Mouse (Mus musculus) retina, adult 2 months (tissue): ENCODE results near the gene Adra1d.

Experiments
- DNase-seq: peaks from one replicate; pipeline ENCODE4 v3.0.0-alpha.2; 2012; ENCODE audit warnings: low read depth, low spot score

Adra1d gene

DNA sequence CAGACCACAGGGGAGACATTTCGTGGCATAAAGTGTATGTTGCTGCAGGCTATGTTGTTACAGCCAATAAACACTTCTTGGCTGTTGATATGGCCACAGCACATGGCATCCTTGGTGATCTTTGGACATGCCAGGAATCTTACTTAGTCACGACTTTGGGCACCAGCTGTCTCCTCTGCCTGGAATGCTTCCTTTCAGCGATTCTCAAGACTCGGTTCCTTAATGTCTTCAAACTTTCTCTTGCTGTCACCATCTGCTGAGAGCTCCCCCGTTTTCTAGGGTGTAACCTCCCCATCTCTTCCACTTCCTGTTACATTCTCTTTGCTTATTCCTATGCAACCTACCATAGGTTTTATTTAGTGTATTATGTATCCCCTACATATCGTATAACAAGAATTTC is 22.3 kb downstream of the Adra1d start:
- DNase-seq, result no peak

DNA sequence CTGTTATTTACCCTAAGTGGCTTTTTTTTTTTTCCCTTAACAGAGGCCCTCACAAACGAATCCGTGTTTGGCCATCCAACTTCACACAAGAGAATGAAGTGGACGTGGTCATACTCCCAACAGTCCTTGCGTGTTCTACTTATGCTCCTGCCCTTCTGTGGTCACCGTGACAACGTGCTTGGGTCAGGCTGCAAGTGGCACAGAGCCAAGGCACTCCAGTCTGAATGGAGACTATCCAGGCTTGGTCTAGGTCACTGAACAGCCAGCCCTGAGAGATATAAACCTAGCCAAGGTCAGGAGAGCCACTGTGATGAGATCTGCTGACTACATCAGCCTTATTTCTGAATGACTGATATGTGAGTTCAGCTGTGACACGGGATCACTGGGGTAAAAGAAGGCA is 23.7 kb downstream of the Adra1d start:
- DNase-seq, result no peak

DNA sequence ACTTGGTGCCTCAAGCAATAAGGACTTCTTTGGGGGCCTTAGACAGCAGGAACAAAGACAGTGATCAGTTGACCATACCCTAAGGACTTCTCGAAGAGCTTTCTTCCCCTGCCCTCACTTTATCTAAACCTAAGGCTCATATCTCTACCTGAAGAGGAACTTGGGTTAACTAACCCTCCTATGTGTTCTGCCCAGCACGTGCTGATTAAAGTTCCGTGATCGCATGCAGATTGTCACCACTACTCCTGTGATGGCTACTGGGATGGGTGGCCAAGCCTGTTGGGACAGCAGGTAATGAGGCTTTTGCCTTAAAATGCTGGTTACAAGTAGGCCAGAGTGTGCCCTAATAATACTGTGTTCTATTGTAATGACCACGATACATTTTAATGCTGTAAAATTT is 26.9 kb downstream of the Adra1d start:
- no peak for DNase-seq

DNA sequence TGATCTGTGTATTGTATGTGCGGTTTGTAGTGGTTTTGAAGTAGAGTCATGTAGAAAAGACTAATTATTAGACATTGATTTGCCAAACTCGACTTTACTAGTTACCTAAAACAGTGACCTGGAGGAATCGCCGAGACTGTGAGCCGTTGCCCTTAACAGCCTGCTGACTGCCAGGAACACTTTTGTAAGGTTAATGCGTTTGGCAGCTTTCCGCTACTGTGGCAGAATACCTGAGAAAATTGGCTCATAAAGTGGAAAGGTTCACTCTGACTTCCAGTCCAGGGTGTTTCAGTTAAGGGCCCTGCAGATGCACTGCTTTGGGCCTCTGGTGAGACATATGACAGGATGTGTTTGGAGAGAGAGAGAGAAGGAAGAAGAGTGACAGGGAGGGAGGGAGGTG is 30.8 kb downstream of the Adra1d start:
- no peak for DNase-seq

DNA sequence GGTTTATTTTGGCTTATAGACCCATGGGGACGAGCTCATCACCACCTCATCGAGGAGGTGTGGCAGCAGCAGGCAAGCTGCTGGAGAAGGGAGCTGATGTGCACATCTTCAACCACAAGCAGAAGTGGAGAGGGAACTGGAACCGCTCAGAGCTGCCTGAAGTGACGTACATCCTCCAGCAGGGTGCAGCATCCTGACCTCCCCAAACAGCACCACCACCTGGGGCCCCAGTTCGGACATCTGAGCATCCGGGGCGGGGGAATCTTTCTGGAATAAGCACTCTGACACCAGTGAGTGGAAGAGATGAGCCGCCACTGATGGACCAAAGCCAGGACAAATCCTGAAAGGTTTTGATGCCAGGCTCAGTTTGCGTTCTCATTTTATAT is 31.5 kb downstream of the Adra1d start:
- DNase-seq, result no peak

DNA sequence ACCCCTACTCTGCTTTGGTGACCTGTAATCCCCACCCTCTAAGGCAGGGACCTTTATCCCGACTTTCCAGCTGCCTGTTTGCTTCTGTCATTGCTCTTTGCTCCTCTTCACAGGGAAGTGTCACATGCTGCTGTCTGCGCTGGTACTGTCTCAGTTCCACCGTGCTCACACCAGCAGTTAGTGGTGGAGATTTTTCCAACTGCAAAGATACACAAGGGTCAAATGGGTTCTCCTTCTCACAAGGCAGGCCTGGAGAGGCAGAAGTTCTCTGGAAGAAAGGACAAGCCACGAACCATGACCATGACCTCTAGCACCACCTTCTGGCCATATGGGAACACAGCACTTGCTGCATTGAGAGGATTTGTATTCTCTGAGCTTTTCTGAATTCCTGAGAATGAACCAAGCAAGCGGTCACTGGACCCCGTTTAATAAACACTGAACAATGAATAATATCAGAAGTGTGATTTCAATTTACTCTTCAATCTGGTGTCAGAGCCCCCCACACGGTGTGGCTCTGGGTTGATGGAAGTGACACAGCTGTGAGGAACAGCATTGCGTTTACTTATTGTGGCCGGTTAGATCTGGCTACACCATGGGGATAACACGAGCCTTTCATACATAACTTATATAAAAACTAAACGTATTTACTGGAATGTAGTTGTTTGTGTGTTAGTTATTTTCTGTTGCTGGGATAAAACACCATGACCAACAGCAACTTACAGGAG is 32.0 kb downstream of the Adra1d start:
- DNase-seq, result peak; percentile 48

DNA sequence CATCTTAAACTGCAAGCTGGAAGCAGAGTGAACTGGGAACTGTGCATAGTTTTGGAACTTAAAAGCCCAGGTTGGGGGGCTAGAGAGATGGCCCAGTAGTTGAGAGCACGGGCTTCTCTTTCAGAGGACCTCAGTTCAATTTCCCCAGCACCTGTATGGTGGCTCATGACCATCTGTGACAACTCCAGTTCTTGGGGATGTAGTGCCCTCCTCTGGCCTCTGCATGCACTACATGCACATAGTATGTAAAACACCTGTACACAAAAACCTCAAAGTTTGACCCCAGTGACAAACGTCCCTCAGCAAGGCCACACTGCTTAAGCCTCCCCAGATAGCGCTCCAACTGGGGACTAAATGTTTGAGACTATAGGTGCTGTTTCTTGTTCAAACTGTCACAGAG is 35.0 kb downstream of the Adra1d start:
- DNase-seq, result no peak

DNA sequence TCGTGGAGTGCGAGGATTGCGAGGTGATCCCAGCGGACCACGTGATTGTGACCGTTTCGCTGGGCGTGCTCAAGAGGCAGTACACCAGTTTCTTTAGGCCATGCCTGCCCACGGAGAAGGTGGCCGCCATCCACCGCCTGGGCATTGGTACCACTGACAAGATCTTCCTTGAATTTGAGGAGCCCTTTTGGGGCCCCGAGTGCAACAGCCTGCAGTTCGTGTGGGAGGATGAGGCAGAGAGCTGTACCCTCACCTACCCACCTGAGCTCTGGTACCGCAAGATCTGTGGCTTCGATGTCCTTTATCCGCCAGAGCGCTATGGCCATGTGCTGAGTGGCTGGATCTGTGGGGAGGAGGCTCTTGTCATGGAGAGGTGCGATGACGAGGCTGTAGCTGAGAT is 41.3 kb downstream of the Adra1d start:
- DNase-seq, result no peak

DNA sequence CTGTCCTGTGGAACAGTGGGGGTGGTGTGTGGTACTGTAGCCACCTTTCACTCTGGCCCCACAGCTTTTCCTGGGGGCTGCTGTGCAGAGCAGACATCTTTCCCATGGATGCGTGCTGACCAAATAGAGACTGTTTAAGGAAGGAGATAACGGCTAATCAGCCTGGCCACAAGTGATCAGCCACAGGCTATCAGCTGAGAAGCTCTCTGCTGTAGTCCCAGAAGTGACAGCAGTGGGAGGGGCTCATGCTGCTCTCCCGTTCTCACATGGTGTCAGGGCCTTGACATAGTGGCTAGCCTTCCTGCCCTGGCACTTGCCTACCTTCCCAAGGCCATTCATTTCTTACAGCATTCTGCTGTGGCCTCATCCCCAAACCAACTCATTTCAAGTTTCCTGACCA is 43.3 kb downstream of the Adra1d start:
- DNase-seq, result no peak

DNA sequence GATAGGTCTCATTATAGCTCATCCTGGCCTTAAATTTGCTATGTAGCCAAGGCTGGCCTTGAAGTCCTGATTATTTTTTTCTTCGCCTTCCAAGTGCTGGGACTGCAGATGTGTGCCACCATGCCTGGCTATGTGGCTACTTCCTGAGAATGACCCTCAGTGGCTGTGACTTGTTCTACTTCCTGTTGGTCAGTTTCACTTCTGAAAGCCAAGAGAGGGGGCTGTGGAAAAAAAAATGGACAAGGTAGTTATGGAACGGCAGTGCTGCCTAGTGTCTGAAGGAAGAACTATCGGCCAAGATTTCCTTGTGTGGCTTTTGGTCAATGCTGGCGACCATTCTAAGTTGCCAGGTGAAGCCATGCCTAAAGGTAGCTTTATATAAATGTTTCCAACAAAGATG is 44.5 kb downstream of the Adra1d start:
- no peak for DNase-seq

DNA sequence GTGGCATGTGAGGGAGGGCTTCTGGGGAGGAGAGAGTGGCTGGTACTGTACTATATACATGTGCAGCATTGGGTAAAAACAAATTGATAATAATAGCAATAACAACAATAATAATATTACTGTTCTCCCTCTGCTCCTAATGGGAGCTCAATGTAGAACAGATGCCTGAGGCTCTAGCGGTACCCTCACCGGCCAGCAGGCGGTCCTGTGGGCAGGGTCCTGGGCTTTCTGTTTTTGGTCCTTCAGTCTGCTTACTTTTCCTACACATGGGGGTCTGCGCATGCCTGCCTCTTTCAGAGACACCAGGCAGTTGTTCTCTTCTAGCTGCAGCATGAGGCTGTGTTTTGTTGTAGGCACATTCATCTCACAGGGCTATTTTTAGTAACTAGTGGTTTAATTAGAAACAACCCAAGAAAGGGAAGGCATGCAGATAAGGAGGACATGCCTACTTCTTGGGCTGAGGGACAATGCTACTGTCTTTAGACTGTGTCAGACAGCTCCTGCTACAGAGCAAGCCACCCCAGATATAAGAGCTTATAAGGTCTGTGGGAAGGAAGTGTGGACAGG is 47.9 kb downstream of the Adra1d start:
- DNase-seq, result no peak

DNA sequence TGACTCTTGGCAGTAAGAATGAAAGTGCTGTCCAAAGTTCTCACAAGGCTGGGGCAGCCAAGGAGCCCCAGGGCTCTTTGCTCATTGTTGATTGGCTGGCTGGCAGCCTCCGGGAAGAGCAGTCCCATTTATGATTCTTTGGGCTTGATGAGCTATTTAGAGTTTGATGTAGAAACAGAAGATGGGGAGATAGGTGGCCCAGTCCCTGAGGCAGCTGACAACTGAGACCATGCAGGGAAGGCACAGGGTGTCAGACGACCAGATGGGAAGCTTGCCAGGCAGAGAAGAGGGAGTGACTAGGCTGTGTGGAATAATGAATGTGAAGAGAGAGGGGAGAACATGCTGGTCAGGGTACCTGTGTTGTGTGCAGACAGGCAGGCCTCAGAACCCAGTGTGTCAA is 48.6 kb downstream of the Adra1d start:
- no peak for DNase-seq

DNA sequence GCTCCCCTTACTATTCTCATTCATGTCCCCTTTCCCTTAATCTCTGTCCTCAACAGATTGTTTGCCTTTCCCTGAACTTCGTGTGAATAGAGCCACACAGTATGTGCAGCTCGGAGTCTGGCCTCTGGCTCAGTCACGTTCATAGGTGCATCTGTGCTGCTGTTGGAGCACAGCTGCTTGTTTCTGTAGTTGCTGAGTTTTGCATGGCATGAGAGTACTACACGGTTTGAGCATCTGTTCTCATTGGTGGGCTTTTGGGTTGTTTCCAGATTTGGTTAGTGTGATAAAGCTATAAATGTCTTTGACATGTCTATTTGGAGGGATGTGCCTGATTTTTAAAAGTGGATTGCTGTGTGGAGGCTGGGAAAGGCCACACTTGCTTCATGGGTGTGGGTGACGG is 51.6 kb downstream of the Adra1d start:
- no peak for DNase-seq

DNA sequence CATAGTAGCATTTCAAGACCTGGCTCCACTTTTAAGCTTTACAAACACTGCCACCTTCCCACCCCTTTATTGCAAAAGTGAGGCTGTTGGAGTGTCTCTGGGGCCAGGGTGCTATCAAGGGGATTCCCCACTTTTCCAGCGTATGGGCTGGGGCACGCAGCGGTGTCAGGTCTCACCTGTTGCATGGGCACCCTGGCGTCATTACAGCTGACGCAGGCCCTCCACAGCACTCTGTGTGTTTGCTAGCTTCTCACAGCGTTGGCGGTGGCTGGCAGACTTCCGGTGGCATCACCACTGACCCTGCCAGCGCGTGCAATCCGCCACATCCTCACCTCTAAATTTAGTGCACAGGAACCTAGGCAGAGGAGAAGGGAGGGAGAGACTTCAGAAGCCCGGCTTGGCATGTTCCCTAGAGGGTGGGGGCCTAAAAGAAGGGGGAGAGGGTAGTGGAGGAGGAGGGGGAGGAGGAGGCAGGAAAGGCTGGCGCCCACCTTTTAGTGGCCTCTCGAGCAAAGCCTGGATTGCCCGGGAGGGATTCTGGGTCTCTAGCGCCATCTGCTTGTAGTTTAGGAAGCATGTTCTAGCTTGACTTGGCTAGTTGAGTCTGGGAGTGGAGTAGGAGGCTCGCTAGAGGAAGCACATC is 52.3 kb downstream of the Adra1d start:
- no peak for DNase-seq

DNA sequence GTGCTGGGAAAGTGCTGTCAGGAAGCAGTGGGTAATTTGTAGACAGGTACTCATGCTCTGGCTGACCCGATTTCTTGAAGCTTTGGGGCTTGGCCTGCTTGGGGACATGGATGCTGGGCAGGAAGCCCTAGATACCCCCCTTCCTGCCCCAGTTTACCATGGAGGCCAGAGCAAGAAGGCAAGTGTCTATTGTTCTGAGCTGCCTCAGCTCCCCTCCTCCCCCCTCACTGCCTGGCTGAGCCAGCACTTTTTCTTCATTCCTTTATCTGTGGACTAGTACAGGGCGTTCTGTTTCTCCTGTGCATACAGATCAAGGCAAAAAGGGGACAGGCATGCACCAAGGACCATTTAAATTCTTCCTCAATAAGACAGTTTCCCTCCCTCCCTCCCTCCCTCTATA is 53.6 kb downstream of the Adra1d start:
- DNase-seq, result no peak

DNA sequence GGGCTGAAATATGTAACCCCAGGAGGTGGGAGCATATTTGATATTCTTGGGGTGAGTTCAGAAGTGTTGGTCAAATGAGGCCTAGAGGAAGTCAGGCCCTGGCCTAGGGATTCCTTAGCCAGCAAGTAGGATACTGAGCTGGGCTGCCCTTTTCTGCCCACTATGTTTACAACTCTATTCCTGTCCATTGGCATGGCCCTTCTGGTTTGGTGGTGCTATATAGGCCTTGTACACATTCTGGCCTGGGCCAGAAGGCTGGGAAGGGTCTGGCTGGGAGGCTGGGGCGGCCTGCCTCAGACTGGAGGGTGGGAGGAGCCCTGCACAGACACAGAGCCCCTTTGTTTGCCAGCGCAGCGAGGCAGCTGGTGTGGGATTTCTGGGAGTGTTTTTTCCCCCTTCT is 55.7 kb downstream of the Adra1d start:
- DNase-seq, result no peak

DNA sequence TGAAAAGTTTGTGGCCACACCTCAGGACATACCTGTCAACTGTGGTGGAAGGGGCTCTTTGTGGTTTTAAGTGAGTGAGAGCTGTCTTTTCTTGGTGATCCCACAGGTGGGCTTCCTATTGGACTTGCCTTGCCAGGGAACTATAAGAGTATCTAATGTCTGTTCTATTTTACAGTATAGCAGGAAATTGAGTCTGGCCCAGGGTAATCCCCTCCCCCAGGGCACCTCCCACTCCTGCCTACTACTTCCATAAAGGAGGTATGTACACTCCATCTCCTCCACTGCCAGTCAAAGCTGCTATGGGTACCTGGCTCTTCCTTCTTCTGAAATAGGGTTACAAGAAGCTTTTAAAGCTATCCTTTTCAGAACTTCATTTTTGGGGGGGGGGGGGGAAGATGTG is 56.7 kb downstream of the Adra1d start:
- no peak for DNase-seq

DNA sequence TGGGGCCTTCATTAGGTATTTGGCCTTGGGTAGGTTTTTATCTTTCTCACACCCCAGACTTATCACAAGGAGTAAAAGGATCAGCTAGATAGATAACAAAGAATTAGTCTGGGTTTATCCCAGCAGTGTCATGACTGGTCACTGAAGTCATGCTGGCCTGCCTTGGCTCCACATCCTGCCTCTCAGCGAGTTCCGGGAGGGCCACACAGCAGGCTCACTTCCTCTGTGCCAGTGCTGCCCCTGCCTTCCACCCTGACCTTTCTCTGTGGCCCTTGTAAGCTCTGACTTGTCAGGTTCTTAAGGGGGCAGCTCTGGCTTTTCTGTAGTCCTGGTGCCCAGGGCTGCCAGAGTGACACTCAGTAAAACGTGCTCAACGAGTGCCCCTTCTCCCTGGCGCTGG is 59.5 kb downstream of the Adra1d start:
- DNase-seq, result no peak

DNA sequence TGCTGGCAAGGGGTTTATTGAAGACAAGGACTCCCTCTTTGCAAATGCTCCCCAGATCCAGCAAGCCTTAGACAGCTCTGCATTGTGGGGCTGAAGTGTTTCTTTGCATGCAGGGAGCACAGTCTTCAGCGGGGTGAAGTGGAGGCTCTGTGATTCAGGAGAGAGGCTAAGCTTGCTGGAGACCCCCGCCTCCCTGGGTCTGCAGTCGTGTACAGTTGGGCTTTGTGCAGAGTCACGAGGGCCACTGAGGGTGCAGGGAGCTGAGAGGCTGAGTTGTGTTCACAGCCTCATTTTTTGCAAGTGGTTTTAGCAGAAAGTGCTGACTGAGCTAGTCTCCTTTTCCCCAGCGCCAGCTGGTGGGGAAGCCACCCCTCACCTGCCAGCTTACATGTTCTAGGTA is 60.2 kb downstream of the Adra1d start:
- no peak for DNase-seq

DNA sequence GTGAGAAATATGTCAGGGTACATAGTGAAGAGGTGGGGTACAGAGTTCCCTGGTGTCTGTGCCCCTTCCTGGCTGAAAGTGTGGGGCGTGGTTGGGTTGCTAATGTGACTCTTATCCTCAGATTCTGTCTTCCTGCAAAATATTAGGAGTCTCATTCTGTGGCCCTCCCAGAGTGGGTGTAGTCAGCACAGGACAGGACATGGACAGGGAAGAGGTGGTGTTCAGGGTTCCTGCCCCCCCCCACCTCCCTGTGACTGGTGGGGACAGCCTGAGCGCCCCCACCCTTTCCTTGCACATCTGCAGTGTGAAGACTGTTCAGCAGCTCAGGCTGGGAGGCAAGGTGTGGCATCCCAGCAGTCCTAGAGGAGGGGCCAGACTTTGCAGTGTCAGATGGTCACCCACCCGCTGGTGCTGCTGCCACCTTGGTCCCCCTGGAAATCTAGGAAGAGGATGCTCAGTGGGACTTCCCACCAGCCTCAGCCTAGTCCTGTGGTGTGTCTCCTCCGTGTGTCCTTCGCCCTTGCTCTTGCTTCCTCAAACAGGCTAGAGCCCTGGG is 62.7 kb downstream of the Adra1d start:
- DNase-seq, result no peak

DNA sequence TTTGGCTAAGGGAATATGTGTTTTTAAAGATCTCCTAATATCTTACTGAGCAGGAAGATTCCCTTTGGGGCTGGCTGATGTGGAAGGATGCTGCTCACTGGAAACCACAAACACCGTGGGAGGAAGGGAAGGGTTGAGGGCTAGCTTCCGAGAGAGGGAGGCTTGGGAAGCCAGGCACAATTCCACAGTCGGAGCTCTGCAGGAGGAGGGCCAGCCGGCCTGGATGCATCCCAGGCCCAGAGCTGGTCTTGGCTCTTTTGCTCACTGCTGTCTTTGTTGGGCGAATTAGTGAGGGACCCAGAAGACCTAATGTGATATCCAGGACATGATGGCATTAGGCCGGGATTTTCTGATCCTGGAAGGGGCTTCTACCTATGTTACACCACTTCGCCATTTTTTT is 63.9 kb downstream of the Adra1d start:
- DNase-seq, result no peak

DNA sequence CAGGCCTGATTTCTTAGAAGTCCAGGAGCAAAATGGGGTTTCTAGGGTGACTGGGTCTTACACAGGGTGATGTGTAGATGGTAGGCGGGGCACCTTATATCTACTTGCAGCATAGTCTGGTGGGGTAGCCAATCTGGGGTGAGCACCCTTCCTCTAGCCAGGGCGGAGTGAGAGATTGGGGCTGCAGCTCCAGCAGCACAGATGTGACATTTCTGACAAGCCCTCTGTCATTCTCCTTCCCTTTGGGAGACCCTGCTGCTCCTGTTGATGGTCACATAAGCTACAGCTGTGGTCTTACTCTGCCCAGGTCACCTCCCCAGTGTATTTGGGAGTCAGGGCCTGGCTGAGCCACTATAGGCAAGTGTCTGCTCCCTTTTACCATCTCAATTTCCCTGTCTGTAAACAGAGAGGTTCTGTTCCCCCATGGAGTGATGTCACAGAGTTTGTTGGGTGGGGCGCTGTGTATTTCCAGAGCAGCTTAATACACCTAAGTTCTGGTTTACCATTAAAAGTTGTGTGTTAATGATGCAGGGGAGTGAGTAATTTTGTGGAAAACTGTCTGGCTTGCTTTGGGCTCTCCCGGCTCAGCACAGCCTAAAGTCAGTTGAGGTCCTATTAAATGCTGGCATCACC is 64.7 kb downstream of the Adra1d start:
- no peak for DNase-seq
